Mouse (Mus musculus) urinary bladder, postnatal 25 days (tissue): ENCODE measurements around the gene Capn2.

Experiments used
- DNase-seq: peaks from one replicate; pipeline ENCODE4 v3.0.0; 2022; ENCODE audit warnings: low spot score

Capn2 gene

GRCm38 (mm10) chr1:182460291-182461244 is 56.8 kb downstream of the Capn2 start:
- no peak for DNase-seq

- no peak for DNase-seq
These were observed 58.0 kb downstream of the Capn2 start for GRCm38 (mm10) chr1:182459436-182459835.

- no peak for DNase-seq
These were observed 58.9 kb downstream of the Capn2 start for GRCm38 (mm10) chr1:182458556-182458955.

GRCm38 (mm10) chr1:182455080-182455479 is 62.3 kb downstream of the Capn2 start:
- DNase-seq = no peak

GRCm38 (mm10) chr1:182452473-182452872 is 64.9 kb downstream of the Capn2 start:
- DNase-seq = no peak

GRCm38 (mm10) chr1:182448276-182449035 is 69.0 kb downstream of the Capn2 start:
- DNase-seq = no peak

- DNase-seq = no peak
These were observed 73.3 kb downstream of the Capn2 start for GRCm38 (mm10) chr1:182444116-182444515.

GRCm38 (mm10) chr1:182441791-182442473 is 75.5 kb downstream of the Capn2 start:
- no peak for DNase-seq

GRCm38 (mm10) chr1:182439546-182440222 is 77.7 kb downstream of the Capn2 start:
- no peak for DNase-seq

- no peak for DNase-seq
These were observed 80.7 kb downstream of the Capn2 start for GRCm38 (mm10) chr1:182436746-182437145.

- DNase-seq = no peak
These were observed 85.3 kb downstream of the Capn2 start for GRCm38 (mm10) chr1:182432059-182432458.

GRCm38 (mm10) chr1:182430676-182431075 is 86.7 kb downstream of the Capn2 start:
- no peak for DNase-seq

GRCm38 (mm10) chr1:182429826-182430225 is 87.6 kb downstream of the Capn2 start:
- DNase-seq = no peak

GRCm38 (mm10) chr1:182427426-182427825 is 90.0 kb downstream of the Capn2 start:
- DNase-seq = no peak

GRCm38 (mm10) chr1:182426444-182426843 is 91.0 kb downstream of the Capn2 start:
- no peak for DNase-seq

GRCm38 (mm10) chr1:182425176-182425575 is 92.2 kb downstream of the Capn2 start:
- no peak for DNase-seq

GRCm38 (mm10) chr1:182424274-182424673 is 93.1 kb downstream of the Capn2 start:
- no peak for DNase-seq

- no peak for DNase-seq
These were observed 97.9 kb downstream of the Capn2 start for GRCm38 (mm10) chr1:182419481-182419880.
